Mouse (Mus musculus) v-Abl transformed pro-B cells (cell line): ENCODE data around the gene Keg1.
"Not testable (repeated sequence)": the region's sequence is repeated elsewhere in the genome, so short reads cannot be mapped to it uniquely, and the experiment has no call there.

Source experiments
- in situ Hi-C, 2 experiments: fragments of 400-800 bp; cut with MboI; formaldehyde crosslinking; loops; one replicate each; pipeline ENCODE4 v1.15.1; 2025; ENCODE audit not compliant: unreplicated experiment in 2 of 2

Keg1 gene

GRCm38 (mm10) chr19:12695590-12695989 lies at the start of gene Keg1:
Gene Keg1, plus strand, starts transcription at chr19:12695786.
- in situ Hi-C loops: no loop called here

DNA sequence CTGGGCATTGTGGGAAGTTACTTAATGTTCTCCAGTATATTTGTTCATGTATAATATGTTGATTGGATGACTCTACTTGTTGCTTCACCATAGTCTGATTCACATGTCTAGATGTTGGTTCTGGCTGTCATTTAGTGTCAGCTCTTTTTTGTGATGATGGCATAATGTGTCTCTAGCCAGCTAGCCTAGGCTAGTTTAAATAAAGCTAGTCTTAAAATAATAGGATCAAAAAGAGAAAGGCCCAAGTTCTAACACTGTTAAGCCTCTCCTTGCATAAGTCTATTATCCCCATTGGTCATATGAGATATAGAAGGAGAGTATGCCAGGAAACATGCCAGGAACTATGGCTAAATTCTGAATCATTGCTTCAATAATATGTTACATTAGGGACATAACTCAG lies 46.1 kb upstream of the Keg1 start:
- in situ Hi-C loops: no loop called here

DNA sequence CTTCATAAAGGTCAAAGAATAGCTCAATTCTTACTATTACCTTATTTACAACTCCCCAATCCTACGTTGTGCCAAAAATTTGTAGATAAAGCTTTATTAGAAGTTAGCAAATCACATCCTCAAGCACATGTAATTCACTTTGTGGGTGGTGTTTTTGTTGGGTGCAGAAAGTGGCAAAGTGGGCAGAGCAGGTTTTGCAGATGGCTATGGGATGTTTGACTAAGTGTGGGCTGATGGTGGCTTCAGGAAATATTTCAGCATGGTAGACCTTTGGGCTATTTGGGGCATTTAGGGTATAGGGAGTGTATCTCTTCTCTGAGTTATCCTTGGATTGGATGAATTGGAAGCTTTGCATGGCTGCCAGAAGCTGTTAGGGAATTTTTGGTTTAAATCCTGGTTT lies 29.4 kb upstream of the Keg1 start:
- in situ Hi-C loops: no loop called here

GRCm38 (mm10) chr19:12668601-12669000 lies 27.0 kb upstream of the Keg1 start:
- in situ Hi-C loops: not testable (repeated sequence)

DNA sequence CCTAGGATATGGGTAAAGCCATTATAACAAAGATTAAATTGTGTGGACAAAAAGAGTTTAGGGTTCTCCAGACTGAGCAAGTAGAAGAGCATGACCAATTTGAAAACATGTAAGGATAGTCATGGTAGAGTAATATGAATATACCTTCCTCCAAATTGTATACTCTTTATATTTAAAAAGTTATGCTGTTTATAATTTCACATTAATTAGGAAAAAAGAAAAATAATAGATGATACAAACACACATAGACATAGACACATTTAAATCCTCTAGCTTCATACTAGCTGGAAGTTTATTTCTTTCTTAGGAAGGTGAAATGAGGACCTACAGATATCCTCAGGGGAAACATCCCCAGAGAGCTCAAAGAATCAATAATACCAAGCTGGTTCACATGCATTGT lies 25.4 kb upstream of the Keg1 start, which contains the start of gene Olfr1442:
Gene Olfr1442 (plus strand): TSS at position 301 of the 400 bp plus-strand sequence.
- in situ Hi-C loops: no loop called here

GRCm38 (mm10) chr19:12671051-12671450 lies 24.5 kb upstream of the Keg1 start:
- in situ Hi-C loops: no loop called here

GRCm38 (mm10) chr19:12677812-12678211 lies 17.8 kb upstream of the Keg1 start, which contains the start of gene Olfr1443:
Gene Olfr1443, plus strand, starts transcription at chr19:12678112.
- in situ Hi-C loops: no loop called here

DNA sequence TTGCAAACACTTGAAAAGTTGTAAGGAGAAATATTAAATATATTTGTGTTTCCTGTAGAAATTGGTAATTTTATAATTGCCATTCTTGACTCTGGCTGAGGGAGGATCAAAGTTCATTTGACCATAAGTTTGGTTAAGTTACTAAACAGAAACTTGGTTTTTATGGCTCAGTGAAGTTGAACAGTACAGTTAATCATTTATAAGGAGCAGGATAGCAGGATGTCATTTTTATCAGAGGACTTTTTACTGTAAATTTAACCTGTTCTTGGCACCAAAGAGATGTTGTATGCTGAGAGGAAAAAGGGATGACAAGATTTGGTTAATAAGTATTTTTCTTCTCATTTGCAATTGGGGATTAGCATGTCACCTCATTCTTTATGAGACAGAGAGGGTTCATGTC lies 10.9 kb upstream of the Keg1 start:
- in situ Hi-C loops: no loop called here

DNA sequence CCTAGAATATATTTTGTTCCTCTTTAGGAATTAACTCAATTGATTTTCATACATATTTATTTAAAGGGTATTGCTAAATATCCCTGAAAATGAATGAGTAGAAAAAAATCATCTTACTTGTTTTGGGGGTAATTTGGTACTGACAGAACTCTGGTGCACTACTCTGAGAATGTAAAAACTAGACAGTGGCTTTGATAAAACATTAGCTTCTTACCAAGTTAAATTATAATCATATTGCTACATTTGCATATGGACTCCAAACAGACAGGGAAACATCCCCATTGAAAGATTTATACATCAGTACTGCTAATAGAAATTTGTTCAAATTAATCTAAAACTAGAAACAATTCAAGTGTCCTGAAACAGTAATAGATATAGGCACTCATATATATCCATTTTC lies 10.4 kb upstream of the Keg1 start:
- in situ Hi-C loops: no loop called here

GRCm38 (mm10) chr19:12696221-12696620 lies 635 bp downstream of the Keg1 start:
- in situ Hi-C loops: no loop called here

DNA sequence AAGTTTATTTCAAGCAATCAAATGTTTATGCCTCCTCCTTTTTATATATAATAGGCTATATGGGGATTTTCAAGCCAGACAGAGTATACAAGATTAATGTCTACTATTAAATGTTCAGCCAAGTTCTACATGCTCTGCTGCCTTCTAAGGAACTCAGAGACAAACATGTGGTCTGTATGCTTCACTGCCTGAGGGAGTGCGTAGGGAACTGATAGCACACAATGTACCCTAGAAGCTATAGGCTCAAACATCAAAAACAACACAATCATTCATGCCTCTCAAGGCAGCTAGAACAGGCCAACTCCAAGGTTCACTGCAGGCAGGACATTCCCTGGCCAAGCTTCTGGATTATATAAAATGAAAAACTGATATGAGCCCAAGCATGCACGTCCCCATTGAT lies 12.9 kb downstream of the Keg1 start:
- in situ Hi-C loops: no loop called here

- in situ Hi-C loops: no loop called here
These were observed 13.4 kb downstream of the Keg1 start for GRCm38 (mm10) chr19:12708986-12709385.

- in situ Hi-C loops: loop anchor here in 1 of 2 experiments (10.0 kb wide), 1 partner anchor 204 kb away; no protein-coding TSS in a partner anchor
These were observed 23.6 kb downstream of the Keg1 start for GRCm38 (mm10) chr19:12719189-12719588.

DNA sequence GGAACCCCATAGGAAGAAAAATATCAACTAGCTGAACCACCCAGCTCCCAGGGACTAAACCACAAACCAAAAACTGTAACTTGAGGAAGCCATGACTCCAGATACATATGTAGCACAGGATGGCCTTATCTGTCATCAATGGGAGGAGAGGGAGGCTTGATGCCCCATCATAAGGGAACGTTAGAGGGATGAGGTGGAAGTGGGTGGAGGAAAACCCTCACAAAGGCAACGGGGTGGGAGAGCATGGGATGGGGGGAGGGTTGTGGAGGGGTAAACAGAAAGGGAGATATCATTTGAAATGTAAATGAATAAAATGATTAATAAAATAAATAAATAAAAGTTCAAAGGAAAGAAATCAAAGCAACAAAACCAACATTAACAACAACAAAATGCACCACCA lies 24.9 kb downstream of the Keg1 start:
- in situ Hi-C loops: loop anchor here in 1 of 2 experiments (5.0 kb wide), 1 partner anchor 97 kb away; no protein-coding TSS in a partner anchor

GRCm38 (mm10) chr19:12720919-12721318 lies 25.3 kb downstream of the Keg1 start:
- in situ Hi-C loops: loop anchor here in 1 of 2 experiments (5.0 kb wide), 1 partner anchor 96 kb away; no protein-coding TSS in a partner anchor

DNA sequence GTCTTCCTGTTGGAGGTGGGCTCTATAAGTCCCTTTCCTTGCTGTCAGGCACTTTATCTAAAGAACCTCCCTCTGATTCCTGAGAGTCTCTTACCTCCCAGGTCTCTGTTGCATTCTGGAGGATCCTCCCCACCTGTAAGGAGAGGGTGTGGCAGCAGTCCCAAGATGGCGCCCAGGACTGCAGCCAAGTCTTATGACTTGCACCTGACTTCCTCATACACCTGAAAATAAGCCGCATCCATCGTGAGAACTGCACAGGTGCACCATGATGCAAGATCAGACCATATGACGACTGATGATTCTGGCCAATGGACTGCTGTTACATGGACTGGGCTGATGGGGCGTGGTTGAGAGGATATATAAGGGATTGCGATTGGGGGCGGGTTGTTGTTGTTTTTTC lies 26.0 kb downstream of the Keg1 start:
- in situ Hi-C loops: loop anchor here in 1 of 2 experiments (5.0 kb wide), 1 partner anchor 96 kb away; no protein-coding TSS in a partner anchor

GRCm38 (mm10) chr19:12722308-12722707 lies 26.7 kb downstream of the Keg1 start:
- in situ Hi-C loops: loop anchor here in 1 of 2 experiments (5.0 kb wide), 1 partner anchor 95 kb away; no protein-coding TSS in a partner anchor

GRCm38 (mm10) chr19:12725851-12726250 lies 30.3 kb downstream of the Keg1 start:
- in situ Hi-C loops: no loop called here

DNA sequence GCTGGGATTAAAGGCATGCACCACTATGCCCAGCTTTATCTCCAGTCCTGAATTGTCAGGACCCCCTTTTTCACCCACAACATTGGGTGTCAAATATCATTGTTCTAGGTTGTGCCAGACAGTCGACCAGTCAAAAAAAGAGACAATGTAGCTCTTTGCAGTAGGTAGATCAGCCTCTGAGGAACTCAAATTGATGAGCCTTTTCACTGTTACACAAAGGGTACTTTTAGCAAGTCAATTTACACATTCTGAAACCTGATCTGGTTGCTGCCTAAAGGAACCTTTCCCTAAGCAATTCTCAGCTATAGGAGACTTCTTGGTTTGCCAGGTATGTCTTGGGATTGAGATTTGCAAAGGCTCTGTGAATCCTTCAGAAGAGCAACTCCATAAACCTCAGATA lies 35.5 kb downstream of the Keg1 start:
- in situ Hi-C loops: no loop called here

DNA sequence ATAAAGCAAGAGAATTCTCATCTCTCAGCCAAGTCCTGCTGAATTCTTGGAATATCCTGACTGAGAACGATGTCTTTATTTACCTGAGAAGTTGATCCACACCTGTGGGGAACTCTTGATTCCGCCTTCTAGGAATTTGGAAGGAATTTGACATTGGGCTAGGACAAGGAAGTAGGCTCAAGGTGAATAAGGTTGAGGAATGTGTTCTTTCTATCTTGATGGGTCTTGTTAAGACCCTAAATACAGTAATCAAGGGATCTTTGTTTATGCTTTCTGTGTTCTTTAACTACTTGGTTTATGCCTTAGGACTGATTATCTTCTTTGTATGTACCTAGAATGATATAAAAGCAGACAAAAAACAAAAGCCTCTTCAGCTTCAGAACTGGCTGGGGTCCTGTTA lies 36.4 kb downstream of the Keg1 start:
- in situ Hi-C loops: no loop called here

- in situ Hi-C loops: no loop called here
These were observed 60.7 kb downstream of the Keg1 start for GRCm38 (mm10) chr19:12756286-12756685.

- in situ Hi-C loops: no loop called here
These were observed 63.4 kb downstream of the Keg1 start for GRCm38 (mm10) chr19:12758936-12759478.
